Mouse (Mus musculus) neural tube, embryonic 14.5 days (tissue): ENCODE results near the gene Ccdc194. TPM values are rescaled to one million over a fixed set of nuclear protein-coding genes. Genes with fewer than 3 reads are reported as not detected.

Experiments
- ATAC-seq: fragments of 200-750 bp; cut with Nextera tagmentation; 2 replicates; pipeline ENCODE4 v1.8.0; 2017; ENCODE audit warnings: low read depth, mild to moderate bottlenecking, moderate TSS enrichment, moderate library complexity
- H3K27ac ChIP-seq: fragments of 300-500 bp; sonication (generic); 2 replicates; pipeline ENCODE4 v1.5.1; 2014; ENCODE audit warnings: low read depth, mild to moderate bottlenecking, control low read depth, low read length, moderate library complexity, mixed read lengths
- H3K27me3 ChIP-seq: fragments of 300-500 bp; sonication (generic); 2 replicates; pipeline ENCODE4 v1.6.1; 2014; ENCODE audit warnings: low read length; ENCODE audit not compliant: control insufficient read depth, insufficient read depth
- H3K36me3 ChIP-seq: fragments of 300-500 bp; sonication (generic); 2 replicates; pipeline ENCODE4 v1.6.1; 2014; ENCODE audit warnings: low read length, mixed read lengths; ENCODE audit not compliant: control insufficient read depth, insufficient read depth
- H3K4me1 ChIP-seq: fragments of 300-500 bp; sonication (generic); 2 replicates; pipeline ENCODE4 v1.6.1; 2014; ENCODE audit warnings: low read length; ENCODE audit not compliant: control insufficient read depth, insufficient read depth
- H3K4me2 ChIP-seq: fragments of 300-500 bp; sonication (generic); 2 replicates; pipeline ENCODE4 v1.6.1; 2014; ENCODE audit warnings: mild to moderate bottlenecking, low read depth, low read length, control low read depth
- H3K4me3 ChIP-seq: fragments of 300-500 bp; sonication (generic); 2 replicates; pipeline ENCODE4 v1.5.1; 2014; ENCODE audit warnings: low read depth, low read length, control low read depth, mixed read lengths
- H3K9ac ChIP-seq: fragments of 300-500 bp; sonication (generic); replicated peaks from 2 replicates; pipeline ENCODE4 v1.6.1; 2014; ENCODE audit warnings: low read depth, mild to moderate bottlenecking, control low read depth, low read length, mixed read lengths
- H3K9me3 ChIP-seq: fragments of 300-500 bp; sonication (generic); 2 replicates; pipeline ENCODE4 v1.6.1; 2016; ENCODE audit warnings: low read length; ENCODE audit not compliant: control insufficient read depth
- WGBS: fragments of 180-500 bp; shearing (Covaris S2); extraction: QIAGEN DNeasy Blood & Tissue Kit; methylation state at CpG from one replicate; pipeline ENCODE4 v1.1.7; 2014; 5-methylcytosine and 5-hydroxymethylcytosine counted together
- polyA plus RNA-seq: library from polyadenylated mRNA; unstranded; fragments of >200 nt; fragmentation: Nextera tagmentation; extraction: Ambion mirVana; gene quantifications from 2 replicates; pipeline ENCODE4 v1.2.1, GENCODE M21; 2014

Ccdc194 gene
- polyA plus RNA-seq = 0.14 TPM in 1 of 2 replicates, not detected in the other

DNA sequence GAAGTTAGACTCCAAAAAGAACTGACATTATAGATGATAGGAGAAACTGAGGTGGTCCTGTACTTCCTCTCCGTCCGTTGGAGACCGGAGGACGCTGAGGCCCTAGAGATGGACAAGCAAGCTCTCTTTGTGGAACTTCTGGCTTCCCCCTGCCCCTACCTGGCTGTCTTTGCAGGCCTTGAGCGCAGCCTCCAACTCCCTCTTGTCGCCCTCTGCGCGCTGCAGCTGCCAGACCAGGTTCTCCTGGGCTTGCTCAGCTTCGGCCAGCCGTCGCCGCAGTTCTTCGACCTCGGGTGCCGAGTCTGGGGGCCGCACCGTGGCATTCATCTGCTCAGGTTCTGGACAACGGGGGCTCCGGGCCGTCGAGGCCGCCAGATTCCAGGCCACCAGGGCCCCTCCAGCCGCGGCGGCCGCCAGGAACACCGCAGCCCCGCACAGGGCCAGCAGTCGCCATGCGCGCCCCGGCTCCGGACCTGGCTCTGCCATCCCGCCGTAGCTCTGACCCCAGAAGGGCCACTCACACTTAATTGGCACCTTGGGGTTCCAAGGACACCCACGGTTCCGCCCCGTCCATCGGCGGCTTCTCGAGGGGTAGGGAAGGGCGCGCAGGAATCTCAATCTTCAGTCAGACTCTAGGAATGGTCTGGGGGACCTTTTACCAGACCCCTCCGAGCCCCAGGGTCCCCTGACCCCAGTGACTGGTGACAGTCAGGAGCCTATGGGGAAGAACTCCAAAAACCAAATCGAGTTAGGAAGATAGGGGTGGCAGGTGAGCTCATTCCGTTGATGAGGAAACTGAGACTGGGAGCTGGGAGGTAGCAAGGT lies at the start of gene Ccdc194:
Gene Ccdc194 (minus strand): TSS at position 486 of the 825 bp plus-strand sequence.
- no peak for ATAC-seq
- H3K27me3 ChIP-seq = peaks cover 9% of the 10 kb centered on the region
- H3K9ac ChIP-seq = no peak within 1 kb of the TSS
- no peak within 1 kb of the TSS for H3K4me3 ChIP-seq
- 0 out of 2 replicates have a peak, but pooled peaks cover 4% of the 10 kb centered on the region for H3K4me1 ChIP-seq
- no peak within 1 kb of the TSS for H3K27ac ChIP-seq
- no peak within 1 kb of the TSS for H3K4me2 ChIP-seq
- H3K9me3 ChIP-seq = no peaks in the 10 kb centered on the region
- H3K36me3 ChIP-seq = no peaks in the 10 kb centered on the region
- 12% methylated on average over 46 of the region's 46 CpGs for WGBS

GRCm38 (mm10) chr8:71575020-71575419 lies 49.5 kb upstream of the Ccdc194 start:
- Histone ChIP-seq H3K36me3 (no peaks in the 10 kb centered on the region), H3K4me1 (peaks cover 17% of the 10 kb centered on the region), H3K9me3 (no peaks in the 10 kb centered on the region), H3K27ac (no peak overlapping the region), H3K27me3 (no peaks in the 10 kb centered on the region), H3K4me2 (no peak overlapping the region), H3K9ac (no peak overlapping the region), H3K4me3 (no peak overlapping the region)
- 57% methylated on average over 1 of the region's 1 CpGs for WGBS
- ATAC-seq = no peak

GRCm38 (mm10) chr8:71574426-71574825 lies 48.9 kb upstream of the Ccdc194 start:
- 72% methylated on average over 7 of the region's 7 CpGs for WGBS
- Histone ChIP-seq H3K27ac (no peak overlapping the region), H3K4me3 (no peak overlapping the region), H3K4me2 (no peak overlapping the region), H3K27me3 (no peaks in the 10 kb centered on the region), H3K9ac (no peak overlapping the region), H3K4me1 (peaks cover 17% of the 10 kb centered on the region), H3K36me3 (no peaks in the 10 kb centered on the region), H3K9me3 (no peaks in the 10 kb centered on the region)
- ATAC-seq = no peak

GRCm38 (mm10) chr8:71572847-71573633 lies 47.5 kb upstream of the Ccdc194 start:
- Histone ChIP-seq H3K4me3 (no peak overlapping the region), H3K9ac (no peak overlapping the region), H3K27me3 (no peaks in the 10 kb centered on the region), H3K4me2 (peak overlapping the region; percentile 24; the same call in 1 of the 2 replicates), H3K9me3 (no peaks in the 10 kb centered on the region), H3K27ac (peak overlapping the region; percentile 71; the same call in 1 of the 2 replicates), H3K36me3 (no peaks in the 10 kb centered on the region), H3K4me1 (peaks cover 17% of the 10 kb centered on the region)
- ATAC-seq = no peak; the same call in 1 of the 2 replicates
- WGBS = 64% methylated on average over 9 of the region's 9 CpGs

DNA sequence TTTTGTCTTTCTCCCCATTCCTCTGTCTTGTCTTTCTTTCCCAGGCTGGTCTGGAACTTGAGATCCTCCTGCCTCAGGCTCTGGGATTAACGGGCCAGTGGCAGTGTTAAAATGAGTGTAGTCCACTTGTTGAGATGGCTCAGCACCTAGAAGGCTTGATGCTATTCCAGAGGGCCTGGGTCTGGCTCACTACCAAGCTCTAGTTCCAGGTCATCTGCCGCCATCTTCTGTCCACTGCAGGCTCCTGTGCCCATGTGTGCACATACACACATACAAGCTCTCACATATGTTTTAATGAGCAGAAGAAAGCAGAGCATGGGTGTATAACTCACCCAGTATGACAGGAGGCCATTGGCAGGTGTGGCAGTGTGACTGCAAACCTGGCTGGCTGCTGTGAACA lies 46.6 kb upstream of the Ccdc194 start:
- peak overlapping the region; percentile 71; the same call in 1 of the 2 replicates for H3K27ac ChIP-seq
- H3K4me1 ChIP-seq = peaks cover 17% of the 10 kb centered on the region
- no peak overlapping the region for H3K9ac ChIP-seq
- no peak for ATAC-seq
- H3K4me2 ChIP-seq = peak overlapping the region; percentile 93
- H3K36me3 ChIP-seq = no peaks in the 10 kb centered on the region
- no peaks in the 10 kb centered on the region for H3K27me3 ChIP-seq
- H3K9me3 ChIP-seq = no peaks in the 10 kb centered on the region
- WGBS = 84% methylated on average over 2 of the region's 2 CpGs
- H3K4me3 ChIP-seq = peak overlapping the region; percentile 62; the same call in 1 of the 2 replicates

- WGBS = under 1% methylated on average over 41 of the region's 41 CpGs
- H3K27me3 ChIP-seq = no peaks in the 10 kb centered on the region
- peak overlapping the region; percentile 62 for H3K4me3 ChIP-seq
- H3K4me2 ChIP-seq = peak overlapping the region; percentile 93
- peak; percentile 87 for ATAC-seq
- H3K9ac ChIP-seq = peak overlapping the region; percentile 68
- H3K9me3 ChIP-seq = no peaks in the 10 kb centered on the region
- H3K36me3 ChIP-seq = no peaks in the 10 kb centered on the region
- H3K27ac ChIP-seq = peak overlapping the region; percentile 83
- peaks cover 17% of the 10 kb centered on the region for H3K4me1 ChIP-seq
These were observed 44.9 kb upstream of the Ccdc194 start for GRCm38 (mm10) chr8:71570291-71570954.

- Histone ChIP-seq H3K4me1 (peaks cover 17% of the 10 kb centered on the region), H3K4me3 (peak overlapping the region; percentile 62), H3K27me3 (no peaks in the 10 kb centered on the region), H3K4me2 (peak overlapping the region; percentile 93), H3K9ac (peak overlapping the region; percentile 68), H3K36me3 (no peaks in the 10 kb centered on the region), H3K9me3 (no peaks in the 10 kb centered on the region), H3K27ac (peak overlapping the region; percentile 83)
- WGBS = under 1% methylated on average over 51 of the region's 51 CpGs
- peak; percentile 81 for ATAC-seq
These were observed 44.1 kb upstream of the Ccdc194 start for GRCm38 (mm10) chr8:71569366-71570290.

DNA sequence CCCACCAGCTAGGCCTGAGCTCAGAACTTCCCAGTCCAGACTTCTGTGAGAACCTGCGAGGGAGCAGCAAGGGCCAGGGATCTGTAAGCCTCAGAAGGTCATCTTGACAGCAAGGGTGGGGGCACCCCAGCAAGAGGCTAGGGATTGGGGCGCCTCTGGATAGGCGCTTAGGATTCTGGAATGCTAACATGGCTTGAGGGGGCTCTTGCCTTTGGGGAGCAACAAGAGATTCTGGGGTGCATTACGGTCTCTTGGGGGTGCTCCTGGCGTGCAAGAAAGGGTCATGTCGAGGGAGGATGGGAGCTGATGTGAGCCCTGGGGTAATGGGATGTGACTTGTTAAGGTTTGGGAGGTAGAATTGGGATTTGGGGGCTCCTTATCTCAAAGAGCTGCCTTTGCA lies 43.4 kb upstream of the Ccdc194 start:
- no peaks in the 10 kb centered on the region for H3K9me3 ChIP-seq
- peak overlapping the region; percentile 93 for H3K4me2 ChIP-seq
- peak overlapping the region; percentile 76 for H3K27ac ChIP-seq
- WGBS = 23% methylated on average over 6 of the region's 6 CpGs
- H3K4me1 ChIP-seq = peaks cover 17% of the 10 kb centered on the region
- no peaks in the 10 kb centered on the region for H3K27me3 ChIP-seq
- H3K36me3 ChIP-seq = no peaks in the 10 kb centered on the region
- peak overlapping the region; percentile 62 for H3K4me3 ChIP-seq
- no peak for ATAC-seq
- peak overlapping the region; percentile 68 for H3K9ac ChIP-seq
